Mouse (Mus musculus) megakaryocyte, embryonic 14.5 days (primary cell): ENCODE results near the gene Slc29a1.

Experiments used
- FLI1 ChIP-seq: IDR thresholded peaks from 2 replicates; pipeline ENCODE4 v1.6.1; 2012; ENCODE audit warnings: low read length, inconsistent platforms, mixed read lengths
- GATA1 ChIP-seq: IDR thresholded peaks from 3 replicates; pipeline ENCODE4 v1.6.1; 2012; ENCODE audit warnings: mixed read lengths, low read length, inconsistent platforms, borderline replicate concordance

DNA sequence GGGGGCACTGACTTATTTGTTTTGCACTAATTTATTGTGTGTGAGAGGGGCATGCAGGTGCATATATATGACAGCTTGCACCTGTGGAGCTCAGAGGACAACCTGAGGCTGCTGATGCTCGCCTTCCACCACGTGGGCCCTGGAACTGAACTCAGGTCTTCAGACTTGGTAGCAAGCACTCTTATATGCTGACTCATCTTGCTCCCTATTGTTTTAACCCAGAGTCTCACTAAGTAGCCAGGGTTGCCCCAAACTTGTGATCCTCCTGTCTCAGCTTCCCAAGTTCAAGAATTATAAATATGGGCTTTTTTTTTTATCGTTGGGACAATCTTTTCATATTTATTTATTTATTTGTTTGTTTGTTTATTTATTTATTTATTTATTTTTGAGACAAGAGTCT is 31.6 kb upstream of the Slc29a1 start:
- TF ChIP-seq GATA1 (no peak), FLI1 (no peak)
